Mouse (Mus musculus) spleen, postnatal 10 days (tissue): Measurements from ENCODE around the gene Pcbp3.

Experiments
- DNase-seq, 2 experiments: peaks; one replicate each; pipeline ENCODE4 v3.0.0; 2021 to 2022; ENCODE audit warnings: low spot score in 2 of 2

Pcbp3 gene

DNA sequence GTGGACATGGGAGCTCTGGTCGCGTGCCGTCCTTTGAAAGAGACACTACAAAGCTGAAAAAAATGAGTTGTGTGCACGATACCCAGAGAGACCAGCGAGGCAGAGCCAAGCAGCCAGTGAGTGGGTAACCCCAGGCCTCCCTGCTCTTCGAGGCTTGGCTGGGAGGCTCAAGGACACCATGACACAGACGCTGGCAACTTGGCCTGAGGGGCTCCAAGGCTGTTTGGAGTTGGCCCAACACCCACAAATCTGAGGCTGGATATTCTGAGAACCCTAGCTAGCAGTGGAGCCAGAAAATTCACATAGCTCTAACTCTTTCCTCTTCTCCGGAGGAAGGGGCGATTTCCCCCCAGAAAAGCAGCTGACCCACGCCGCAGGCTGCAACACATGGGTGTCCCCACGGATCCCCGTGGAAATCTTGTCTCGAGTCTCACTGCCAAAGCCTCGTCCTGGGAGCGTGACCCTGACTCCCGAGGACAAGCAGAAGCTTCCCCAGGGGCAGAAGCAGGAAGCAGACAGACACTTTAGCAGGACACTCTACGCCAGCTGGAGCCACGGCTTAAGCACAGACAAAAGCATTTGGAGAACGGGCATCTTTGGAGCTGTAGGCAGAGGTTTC is 230.0 kb downstream of the Pcbp3 start:
- DNase-seq = no peak

DNA sequence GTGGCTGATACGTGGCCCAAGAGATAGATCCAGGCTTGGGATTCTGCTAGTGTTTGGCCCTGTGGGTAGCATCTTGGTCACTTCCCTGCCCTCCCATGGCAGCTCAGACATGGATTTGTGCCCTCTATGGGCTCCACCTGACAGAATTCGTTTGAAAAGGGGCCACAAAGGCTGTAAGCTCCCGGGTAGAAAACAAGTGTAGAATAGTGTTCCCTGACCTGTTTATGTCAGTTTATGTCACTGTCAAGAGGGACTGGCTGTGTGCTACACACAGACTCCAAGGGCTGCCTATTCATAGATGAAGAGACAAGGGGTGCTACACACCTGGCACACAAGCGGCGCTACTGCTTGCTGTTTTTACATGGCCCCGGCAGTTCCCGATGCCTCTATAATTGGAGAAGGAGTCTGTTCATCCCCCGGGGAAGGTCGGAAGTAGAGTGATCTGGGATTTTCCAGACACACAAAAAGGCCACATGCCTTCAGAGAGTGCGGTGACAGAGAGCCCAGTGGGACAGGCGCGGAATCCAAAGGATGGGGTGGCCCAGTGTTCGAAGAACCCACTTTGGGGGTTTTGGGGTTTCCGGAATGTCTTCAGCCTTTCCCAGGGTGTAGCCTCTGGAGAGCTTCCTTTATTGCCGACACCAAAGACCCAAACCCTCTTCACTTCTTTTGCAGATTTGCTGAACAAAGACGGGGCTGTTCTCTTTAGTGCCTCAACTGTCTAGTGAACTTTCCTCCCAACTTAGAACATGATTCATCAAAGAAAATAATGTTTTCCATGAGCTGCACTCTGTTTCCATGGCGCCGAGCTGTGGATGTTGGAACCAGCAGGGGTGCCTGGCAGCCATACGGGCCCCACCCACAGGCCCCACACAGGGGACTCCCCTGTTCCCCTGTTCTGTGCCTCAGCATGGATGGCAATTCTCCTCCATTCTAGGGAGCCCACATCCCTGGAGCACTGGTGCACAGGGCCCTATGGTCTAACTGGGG is 231.8 kb downstream of the Pcbp3 start:
- no peak for DNase-seq

DNA sequence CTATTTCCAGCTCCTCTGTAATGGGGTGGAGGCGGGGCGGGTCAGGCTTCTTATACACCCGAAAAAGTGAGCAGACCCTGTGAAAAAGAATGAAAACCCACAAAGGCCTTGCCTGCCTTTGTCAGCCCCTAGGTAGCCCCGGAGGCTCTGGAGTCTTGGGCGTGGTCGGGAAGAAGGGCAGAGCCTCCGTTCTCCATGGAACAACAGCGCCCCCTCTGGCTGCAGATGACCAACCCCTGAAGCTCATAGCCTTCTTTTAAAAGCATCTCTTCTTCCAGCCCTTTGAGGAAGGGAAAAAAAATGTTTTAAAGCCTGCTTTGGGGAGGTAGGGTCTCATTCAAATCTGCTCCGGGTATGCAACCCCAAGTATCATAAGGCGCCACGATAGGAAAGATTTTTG is 233.3 kb downstream of the Pcbp3 start:
- peak in 1 of 2 experiments; percentile 61 for DNase-seq

DNA sequence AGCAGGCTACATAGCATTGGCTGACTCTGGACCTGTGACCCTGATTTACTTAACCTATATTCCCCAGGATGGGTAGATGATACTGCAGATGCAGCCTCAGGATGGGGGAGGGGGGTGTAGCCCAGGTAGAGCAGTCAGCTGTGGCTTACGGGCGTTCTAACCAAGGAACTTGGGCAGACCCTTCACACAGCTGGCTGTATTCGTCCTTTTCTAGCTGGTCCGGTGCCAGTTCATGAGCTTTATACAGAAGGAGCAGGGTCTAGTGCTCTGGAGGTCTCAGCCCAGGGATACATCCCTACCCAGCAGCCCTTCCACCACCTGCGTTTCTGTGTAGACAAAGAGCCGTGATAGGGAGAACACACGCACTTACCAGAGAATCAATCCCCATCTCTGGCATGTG is 234.4 kb downstream of the Pcbp3 start:
- no peak for DNase-seq

DNA sequence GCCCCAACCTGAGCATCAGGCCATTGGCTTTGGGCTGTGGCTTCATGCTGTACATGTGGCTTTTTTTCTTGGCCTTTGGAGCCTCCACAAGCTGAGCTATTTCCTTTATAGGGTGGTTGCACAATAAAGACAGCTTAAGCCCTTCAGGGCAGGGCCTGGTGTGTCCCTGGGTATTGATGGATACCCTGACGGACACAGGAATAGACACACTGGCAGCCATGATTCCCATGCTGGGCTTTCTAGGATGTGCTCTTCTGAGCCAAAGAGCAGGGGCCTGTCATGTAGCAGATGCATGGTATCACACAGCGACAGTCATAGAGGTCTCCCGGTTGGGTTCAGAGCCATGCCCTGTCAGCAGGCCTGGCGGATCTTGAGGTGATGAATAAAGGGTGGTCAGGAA is 234.8 kb downstream of the Pcbp3 start:
- DNase-seq = no peak

DNA sequence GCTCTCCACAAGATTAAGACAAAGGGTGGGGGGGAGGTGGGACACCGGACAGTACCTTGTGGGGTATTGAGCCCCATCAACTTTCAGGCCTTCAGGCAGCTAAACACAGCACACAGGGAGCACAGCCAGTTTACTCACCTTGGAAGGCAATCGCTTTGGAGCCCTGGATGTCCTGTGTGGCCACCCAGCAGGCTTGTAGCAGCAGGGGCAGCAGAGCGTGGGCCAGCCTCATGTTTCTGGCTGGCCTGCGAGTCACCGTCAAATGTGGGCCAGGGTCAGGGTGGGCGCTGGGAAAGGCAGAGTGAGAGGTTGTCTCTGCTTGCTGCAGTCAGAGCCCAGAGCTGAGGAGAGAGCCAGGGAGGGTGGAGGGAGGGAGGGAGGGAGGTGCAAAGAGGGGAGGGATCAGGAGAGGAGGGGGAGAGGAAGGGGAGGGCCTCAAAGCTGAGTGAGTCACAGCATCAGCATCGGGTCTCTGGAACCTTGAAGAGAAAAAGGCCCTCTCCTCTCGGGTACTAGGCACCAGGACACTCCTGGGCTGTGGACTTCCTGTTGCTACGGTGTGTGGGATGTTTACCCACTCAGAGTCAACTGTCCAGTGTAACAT is 235.9 kb downstream of the Pcbp3 start, which contains the start of gene Col6a1:
Col6a1 (minus strand) TSS at position 487 of the 604 bp plus-strand sequence.
- DNase-seq = no peak

DNA sequence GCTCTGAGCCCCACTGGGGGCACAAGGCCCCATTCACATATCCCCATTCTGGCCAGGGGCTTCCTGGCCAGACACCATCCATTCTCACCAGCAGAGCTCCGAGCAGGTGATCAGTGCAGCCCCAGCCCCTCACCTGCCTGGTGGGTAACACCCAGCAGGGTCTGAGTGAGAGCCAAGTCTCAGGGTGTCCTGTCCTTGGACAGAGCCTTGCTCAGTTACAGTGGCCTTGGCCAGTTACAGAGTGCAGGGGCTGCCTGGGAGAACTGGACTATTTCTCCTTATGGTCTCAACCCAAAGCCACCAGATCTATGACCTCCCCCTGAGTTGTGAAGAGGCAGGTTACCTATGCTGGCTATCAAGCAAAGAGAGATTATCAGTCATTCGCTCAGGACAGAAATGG is 236.6 kb downstream of the Pcbp3 start:
- no peak for DNase-seq

DNA sequence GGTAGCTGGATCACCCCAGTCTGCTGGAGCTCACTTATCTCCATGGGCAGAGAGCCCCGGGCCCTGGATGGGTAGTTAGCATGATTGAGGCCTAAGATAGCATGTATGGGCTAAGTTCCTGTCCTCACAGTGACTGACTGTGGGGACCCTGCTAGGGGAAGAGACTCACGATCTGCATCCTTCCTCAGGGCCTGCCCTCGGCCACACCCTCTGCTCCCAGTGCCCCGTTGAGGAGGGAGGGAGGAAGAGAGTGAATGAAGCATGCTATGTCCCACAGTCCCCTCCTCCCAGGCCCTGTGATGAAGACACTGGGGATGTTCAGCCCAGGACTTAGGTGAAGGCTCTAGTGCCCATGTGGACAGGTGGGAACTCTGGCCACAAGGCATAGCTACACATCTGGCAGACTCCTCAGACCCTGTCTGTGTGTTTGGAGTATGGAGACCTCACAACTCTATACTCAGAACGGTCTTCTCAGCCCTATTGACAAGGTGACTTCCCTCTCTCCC is 237.4 kb downstream of the Pcbp3 start:
- no peak for DNase-seq

DNA sequence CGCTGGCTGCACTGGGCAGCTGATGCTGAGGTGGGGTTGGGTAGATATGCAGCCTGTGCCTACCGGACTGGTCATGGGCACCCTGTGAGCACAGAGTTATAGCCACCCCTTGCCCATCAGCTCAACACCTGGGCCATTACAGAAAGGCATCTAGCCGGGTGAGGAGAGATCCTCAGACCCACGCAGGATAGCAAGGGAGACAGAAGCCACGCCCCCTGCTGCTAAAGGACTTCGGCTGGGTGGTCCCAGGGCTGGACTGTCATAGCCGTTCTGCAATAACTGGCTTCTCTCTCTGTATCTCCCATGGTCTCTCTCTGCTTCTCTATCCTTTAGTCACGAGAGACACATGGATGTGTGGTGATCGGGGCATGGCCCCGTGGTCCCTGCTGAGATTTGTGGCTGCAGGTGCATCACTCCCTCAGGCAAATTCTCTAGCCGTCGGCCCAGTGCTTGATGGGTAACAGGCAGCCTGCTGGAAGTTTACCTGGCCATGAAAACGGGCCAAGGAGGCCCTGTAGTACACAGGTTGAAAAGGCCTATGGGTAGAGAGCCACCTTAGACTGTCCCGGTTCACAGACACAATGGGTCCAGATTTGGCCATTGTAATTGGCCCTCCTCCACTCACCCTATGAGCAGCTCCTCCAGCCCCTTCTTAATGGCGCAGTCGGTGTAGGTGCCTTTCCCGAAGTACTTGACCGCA is 238.8 kb downstream of the Pcbp3 start:
- DNase-seq = no peak

DNA sequence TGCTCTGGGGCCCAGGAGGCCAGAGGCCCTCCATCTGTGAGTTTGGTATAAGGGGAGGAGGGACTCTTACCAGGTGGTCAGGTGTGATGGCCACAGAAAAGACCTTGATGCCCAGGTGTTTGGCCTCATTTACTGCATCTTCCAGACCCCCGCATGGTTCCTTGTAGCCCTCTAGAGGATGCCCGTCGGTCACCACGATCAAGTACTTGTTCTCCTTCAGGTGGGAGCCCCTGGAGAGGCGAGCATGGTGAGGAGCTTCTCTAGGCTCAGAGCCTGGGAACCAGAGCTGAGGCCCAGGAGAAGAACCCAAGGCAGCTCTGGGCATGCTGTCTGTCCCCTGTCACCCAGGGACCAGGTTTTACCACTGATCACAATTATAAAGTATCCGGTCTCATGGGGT is 239.9 kb downstream of the Pcbp3 start:
- DNase-seq = no peak

DNA sequence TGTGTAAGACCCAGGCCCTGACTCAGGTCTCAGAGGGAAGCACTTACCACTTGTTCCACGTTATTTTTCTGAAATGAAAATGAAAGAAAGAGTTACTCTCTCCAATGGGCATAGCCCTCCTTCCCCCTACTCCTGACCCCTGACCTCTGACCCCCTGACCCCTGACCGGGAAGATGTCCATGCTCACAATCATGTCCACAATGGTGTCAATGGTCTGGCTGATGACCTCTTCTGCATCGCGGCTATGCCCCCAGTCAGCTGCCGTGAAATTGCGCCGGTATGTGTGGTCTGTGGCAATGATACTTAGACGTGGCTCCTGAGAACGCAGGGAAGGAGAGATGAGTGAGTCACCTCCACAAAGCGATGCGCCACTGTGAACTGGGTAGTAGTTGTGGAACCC is 240.5 kb downstream of the Pcbp3 start:
- DNase-seq = no peak

DNA sequence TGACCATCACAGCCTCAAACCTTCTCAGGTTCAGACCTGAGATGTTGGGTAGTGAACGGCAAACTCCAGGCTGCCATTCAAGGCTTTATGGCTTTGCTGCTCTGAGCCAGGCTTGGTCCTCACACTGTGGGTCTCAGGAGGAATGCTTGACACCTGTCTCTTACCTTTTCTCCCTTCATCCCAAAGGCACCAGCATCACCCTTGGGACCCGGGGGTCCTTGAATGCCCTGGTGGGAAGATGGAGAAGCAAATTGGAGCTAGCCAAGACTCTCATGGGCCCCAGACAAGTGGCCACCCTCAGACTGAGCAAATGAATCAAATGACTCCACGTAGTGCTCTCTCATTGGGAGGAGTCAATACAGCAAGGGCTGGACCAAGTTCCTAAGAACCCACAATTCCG is 244.1 kb downstream of the Pcbp3 start:
- no peak for DNase-seq

DNA sequence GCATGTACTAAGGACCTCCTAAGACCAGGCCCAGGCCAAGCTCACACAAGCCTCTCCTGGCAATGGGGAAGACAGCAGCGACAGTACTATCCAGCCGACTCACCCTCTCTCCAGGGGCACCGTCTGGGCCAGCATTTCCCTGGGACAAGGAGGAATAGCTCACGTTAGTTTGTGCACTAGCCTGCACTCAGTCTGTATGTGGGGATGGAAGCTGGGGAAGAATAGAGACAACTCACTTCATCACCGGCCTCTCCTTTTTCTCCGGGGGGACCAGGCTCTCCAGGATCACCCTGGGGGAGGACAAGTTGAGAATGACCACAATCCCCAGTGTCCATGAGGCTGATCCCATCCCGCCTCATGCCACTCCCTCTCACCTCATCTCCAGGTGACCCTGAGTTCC is 244.7 kb downstream of the Pcbp3 start:
- no peak for DNase-seq

DNA sequence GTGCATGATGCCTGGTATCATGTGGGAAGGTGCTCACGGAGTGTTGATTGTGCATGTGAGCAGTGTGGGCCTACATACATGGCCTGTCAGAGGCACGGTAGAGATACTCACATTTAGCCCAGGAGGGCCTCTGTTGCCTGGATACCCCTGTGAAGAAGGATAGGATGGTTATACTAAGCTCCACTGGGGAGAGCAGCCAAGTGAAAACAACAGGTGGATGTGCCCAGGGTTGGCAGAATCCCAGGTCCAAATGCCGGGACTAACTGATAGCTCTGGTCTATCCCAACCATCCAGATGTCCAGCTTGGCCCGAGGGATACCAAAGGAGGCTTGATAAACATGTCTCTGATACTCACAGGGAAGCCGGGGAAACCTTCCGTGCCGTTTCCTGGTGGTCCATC is 247.4 kb downstream of the Pcbp3 start:
- DNase-seq = no peak

DNA sequence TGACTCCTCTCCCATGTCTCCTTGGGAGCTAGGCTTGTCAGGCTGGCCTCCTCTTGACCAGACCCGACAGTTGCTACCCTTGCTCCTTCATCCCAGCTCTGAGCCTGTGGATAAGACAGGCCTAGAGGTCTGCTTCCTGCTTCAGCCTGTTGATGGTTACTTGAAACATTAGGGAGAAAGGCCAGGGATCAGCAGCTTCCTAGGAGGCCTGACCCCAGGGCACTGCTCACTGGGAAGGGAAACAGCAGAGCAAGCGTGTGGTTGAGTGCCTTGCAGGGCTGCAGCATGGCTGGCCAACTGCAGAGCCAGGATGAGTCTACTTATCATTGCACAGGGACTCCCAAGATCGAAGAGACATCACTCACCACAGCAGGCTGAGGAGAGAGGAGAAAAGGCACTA is 249.2 kb downstream of the Pcbp3 start:
- no peak for DNase-seq
